Mouse (Mus musculus): Measurements from ENCODE around the gene Vdac2.

- TF ChIP-seq CTCF (IDR thresholded peaks at IDR 0.05; ENCODE audit: control insufficient read depth, insufficient read depth, insufficient replicate concordance, low read depth, low read length) (no peak), POLR2A (IDR thresholded peaks at IDR 0.05; ENCODE audit: control insufficient read depth, low read depth, low read length) (no peak)
Observed at GRCm38 (mm10) chr14:21849524-21850418, 24.7 kb downstream of the Vdac2 start.
